ENCODE assay signal across 18 mouse cellular contexts in the genomic region with DNA sequence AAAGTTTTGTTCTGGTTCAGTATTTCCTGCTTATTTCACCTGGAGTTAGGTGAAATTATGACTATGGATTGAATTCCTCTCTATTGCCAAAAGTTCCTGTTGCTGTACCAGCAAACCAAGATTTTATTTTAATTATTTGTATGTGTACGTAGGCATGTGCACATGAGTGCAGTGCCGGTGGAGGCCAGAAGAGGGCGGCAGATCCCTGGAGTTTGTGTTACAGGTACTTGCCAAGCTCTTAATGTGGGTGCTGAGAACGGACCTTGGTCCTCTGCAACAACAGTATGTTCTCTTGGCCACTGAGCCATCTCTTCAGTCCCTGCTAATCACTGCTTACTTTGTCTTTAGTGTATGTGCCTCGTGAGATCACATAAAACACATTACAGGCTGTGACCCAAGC.
DNase-seq lines count a peak whose midpoint lies in the region; ATAC-seq and TF ChIP-seq lines count a peak whose summit lies in the region.
"Had no signal": no experiment of that assay in that cellular context is flagged by ENCODE, and none has a peak within 500 bp of the region (broad histone marks: within the 10 kb centered on the region; RNA-seq: fewer than 3 reads in every experiment).

No protein-coding gene starts in this region.

- no peak overlapping the region for H3K4me3 ChIP-seq in gastrocnemius, adult 2 months
- no peak overlapping the region for H3K4me3 ChIP-seq in midbrain, embryonic 11.5 days (ENCODE audit: low read depth, low read length)
- no peak overlapping the region for H3K4me3 ChIP-seq in midbrain, embryonic 16.5 days (ENCODE audit: low read depth, low read length)
- H3K4me3 ChIP-seq: erythroblast, embryonic 14.5 days; hindbrain, embryonic 12.5 days; midbrain, embryonic 10.5 days had no signal

- H3K4me1 ChIP-seq in midbrain, embryonic 11.5 days (ENCODE audit: control insufficient read depth, insufficient read depth, low read length): no peaks in the 10 kb centered on the region
- peaks cover 5% of the 10 kb centered on the region; the same call in 1 of the 2 replicates for H3K4me1 ChIP-seq in midbrain, embryonic 16.5 days (ENCODE audit: control insufficient read depth, insufficient read depth, low read length)
- H3K4me1 ChIP-seq: midbrain, embryonic 10.5 days had no signal

- no peak overlapping the region for H3K4me2 ChIP-seq in midbrain, embryonic 11.5 days
- H3K4me2 ChIP-seq in midbrain, embryonic 16.5 days (ENCODE audit: low read length): no peak overlapping the region
- H3K4me2 ChIP-seq: hindbrain, embryonic 12.5 days had no signal

- intact Hi-C loops in gastrocnemius, adult 2 months (cut with DNase I): no loop called here

- DNase-seq in gastrocnemius, adult 2 months: no peak
- no peak for DNase-seq in gastrocnemius, adult 18-20 months (ENCODE audit: low spot score)
- DNase-seq in midbrain, embryonic 11.5 days (ENCODE audit: low spot score, missing footprints): peak; percentile 12
- DNase-seq in R1 (ENCODE audit: low read depth, low spot score): peak; percentile 46
- peak; percentile 29 for DNase-seq in splenic B cell, adult 2 months (ENCODE audit: low read depth, low spot score)
- DNase-seq in Muller cell, postnatal 12 days (ENCODE audit: inconsistent ontology term): no peak
- no peak for DNase-seq in kidney, adult 11 months
- DNase-seq: cerebellum, adult 11-12 months; gastrocnemius, postnatal 25 days; lung, adult 2 months; lung, postnatal 4 days; right cerebral cortex, postnatal 25 days had no signal

- TF ChIP-seq CTCF in gastrocnemius, adult 2 months (IDR thresholded peaks at IDR 0.05): peak; percentile 7; the same call in 1 of the 2 replicates

- no peak for ATAC-seq in midbrain, embryonic 11.5 days (ENCODE audit: low FRiP score)
- ATAC-seq in midbrain, embryonic 16.5 days: no peak
- ATAC-seq: intestine, postnatal 0 days had no signal

- H3K9me3 ChIP-seq in midbrain, embryonic 11.5 days (ENCODE audit: control insufficient read depth, low read length): no peaks in the 10 kb centered on the region; the same call in 1 of the 2 replicates
- 0 out of 2 replicates have a peak, but pooled peaks cover 2% of the 10 kb centered on the region for H3K9me3 ChIP-seq in midbrain, embryonic 16.5 days (replicated peaks; ENCODE audit: control insufficient read depth, low read length, poor library complexity, severe bottlenecking)

- no peak overlapping the region for H3K9ac ChIP-seq in midbrain, embryonic 11.5 days (ENCODE audit: low read length)
- H3K9ac ChIP-seq in midbrain, embryonic 16.5 days (ENCODE audit: low read depth, low read length): no peak overlapping the region
- H3K9ac ChIP-seq: hindbrain, embryonic 12.5 days had no signal

- no peaks in the 10 kb centered on the region for H3K27me3 ChIP-seq in midbrain, embryonic 11.5 days (ENCODE audit: control insufficient read depth, insufficient read depth, low read length)
- H3K27me3 ChIP-seq in midbrain, embryonic 16.5 days (ENCODE audit: control insufficient read depth, insufficient read depth, low read depth, low read length): no peaks in the 10 kb centered on the region; the same call in 1 of the 2 replicates
- no peaks in the 10 kb centered on the region for H3K27me3 ChIP-seq in splenic B cell, adult 2 months (ENCODE audit: control insufficient read depth, insufficient read depth, low read length, poor library complexity, severe bottlenecking)
- H3K27me3 ChIP-seq: hindbrain, embryonic 12.5 days had no signal

- H3K27ac ChIP-seq in gastrocnemius, adult 2 months: no peak overlapping the region
- H3K27ac ChIP-seq in midbrain, embryonic 11.5 days (ENCODE audit: low read depth, low read length): no peak overlapping the region
- no peak overlapping the region for H3K27ac ChIP-seq in midbrain, embryonic 16.5 days (ENCODE audit: low read length)
- H3K27ac ChIP-seq: hindbrain, embryonic 12.5 days; kidney, postnatal 0 days; midbrain, embryonic 10.5 days had no signal

- 72% methylated on average over 5 of the region's 5 CpGs for WGBS in midbrain, embryonic 11.5 days
- WGBS in midbrain, embryonic 16.5 days: 83% methylated on average over 5 of the region's 5 CpGs

- H3K36me3 ChIP-seq in midbrain, embryonic 11.5 days (ENCODE audit: control insufficient read depth, insufficient read depth, low read length): no peaks in the 10 kb centered on the region
- H3K36me3 ChIP-seq in midbrain, embryonic 16.5 days (ENCODE audit: control insufficient read depth, insufficient read depth, low read length): no peaks in the 10 kb centered on the region
- no peaks in the 10 kb centered on the region for H3K36me3 ChIP-seq in splenic B cell, adult 2 months (ENCODE audit: control insufficient read depth, insufficient read depth, low read length, poor library complexity, severe bottlenecking)
- H3K36me3 ChIP-seq: hindbrain, embryonic 12.5 days; midbrain, embryonic 10.5 days had no signal

Comparison
In these comparisons a context has a peak if more than half of its experiments do, and no peak if none do; other contexts are left out.
1. DNase-seq: peak in midbrain, embryonic 11.5 days (single experiment), R1 (single experiment) and splenic B cell, adult 2 months (single experiment); none in gastrocnemius, adult 2 months (single experiment), gastrocnemius, adult 18-20 months (single experiment), Muller cell, postnatal 12 days (single experiment) and kidney, adult 11 months (single experiment).